25 mouse cellular contexts compared by ENCODE assay signal in genomic region chrX:7968226-7968625, GRCm38 (mm10). TPM values are rescaled to one million over a fixed set of nuclear protein-coding genes. Genes with fewer than 3 reads are reported as not detected.
DNase-seq lines count a peak whose midpoint lies in the region; ATAC-seq and TF ChIP-seq lines count a peak whose summit lies in the region.
"Had no signal": no experiment of that assay in that cellular context is flagged by ENCODE, and none has a peak within 500 bp of the region (broad histone marks: within the 10 kb centered on the region; RNA-seq: fewer than 3 reads in every experiment).

No protein-coding gene starts in this region.

- WGBS in embryonic facial prominence, embryonic 10.5 days: 85% methylated on average over 8 of the region's 8 CpGs

- TF ChIP-seq CTCF in G1E (IDR thresholded peaks at IDR 0.05; ENCODE audit: low read depth, low read length): no peak

- H3K36me3 ChIP-seq in G1E (replicated peaks): peaks cover 5% of the 10 kb centered on the region
- H3K36me3 ChIP-seq in megakaryocyte, embryonic 14.5 days (replicated peaks; ENCODE audit: low read length): peaks cover 25% of the 10 kb centered on the region
- H3K36me3 ChIP-seq in embryonic facial prominence, embryonic 10.5 days (replicated peaks): no peaks in the 10 kb centered on the region
- H3K36me3 ChIP-seq: embryonic facial prominence, embryonic 13.5 days; forebrain, embryonic 12.5 days; heart, embryonic 15.5 days; hindbrain, embryonic 15.5 days had no signal

- H3K4me3 ChIP-seq in G1E (ENCODE audit: low read depth, low read length): peak overlapping the region; percentile 73
- peak overlapping the region; percentile 95 for H3K4me3 ChIP-seq in megakaryocyte, embryonic 14.5 days (replicated peaks)
- no peak overlapping the region for H3K4me3 ChIP-seq in embryonic facial prominence, embryonic 10.5 days
- H3K4me3 ChIP-seq: embryonic facial prominence, embryonic 13.5 days; forebrain, embryonic 12.5 days; heart, embryonic 15.5 days; hindbrain, embryonic 15.5 days had no signal

- no peaks in the 10 kb centered on the region for H3K27me3 ChIP-seq in G1E (ENCODE audit: insufficient read depth, low read length)
- H3K27me3 ChIP-seq in megakaryocyte, embryonic 14.5 days (replicated peaks): no peaks in the 10 kb centered on the region
- H3K27me3 ChIP-seq in embryonic facial prominence, embryonic 10.5 days (replicated peaks; ENCODE audit: low read depth, poor library complexity, severe bottlenecking): no peaks in the 10 kb centered on the region
- H3K27me3 ChIP-seq: CH12.LX; embryonic facial prominence, embryonic 13.5 days; forebrain, embryonic 12.5 days; heart, embryonic 15.5 days; hindbrain, embryonic 15.5 days; Patski had no signal

- peaks cover 35% of the 10 kb centered on the region for H3K4me1 ChIP-seq in G1E (ENCODE audit: insufficient read depth, low read depth, low read length)
- peaks cover 54% of the 10 kb centered on the region for H3K4me1 ChIP-seq in megakaryocyte, embryonic 14.5 days
- no peaks in the 10 kb centered on the region for H3K4me1 ChIP-seq in embryonic facial prominence, embryonic 10.5 days
- H3K4me1 ChIP-seq: embryonic facial prominence, embryonic 13.5 days; forebrain, embryonic 12.5 days; heart, embryonic 15.5 days; hindbrain, embryonic 15.5 days had no signal

- peak; percentile 50 for ATAC-seq in G1E (ENCODE audit: extremely low read depth, insufficient number of reproducible peaks, low FRiP score, poor library complexity, severe bottlenecking)
- ATAC-seq: Patski had no signal

- peak; percentile 19 for DNase-seq in 416B (ENCODE audit: low read depth)
- DNase-seq in G1E (ENCODE audit: low spot score): peak; percentile 39
- peak; percentile 82 for DNase-seq in liver
- DNase-seq in left cerebral cortex, adult 11 months (ENCODE audit: low spot score): no peak
- DNase-seq in ovary, postnatal 36 days (ENCODE audit: low spot score): no peak
- no peak for DNase-seq in embryonic facial prominence, embryonic 10.5 days (ENCODE audit: low spot score)
- DNase-seq: cerebellum, adult 11 months; gastrocnemius, postnatal 36 days; kidney, adult 18-20 months; kidney, postnatal 36 days; lung, adult 2 months; retina, postnatal 1 day had no signal

- H3K9me3 ChIP-seq in G1E (replicated peaks): no peaks in the 10 kb centered on the region
- H3K9me3 ChIP-seq in megakaryocyte, embryonic 14.5 days: no peaks in the 10 kb centered on the region
- H3K9me3 ChIP-seq in embryonic facial prominence, embryonic 10.5 days: 0 out of 2 replicates have a peak, but pooled peaks cover 5% of the 10 kb centered on the region
- H3K9me3 ChIP-seq: embryonic facial prominence, embryonic 13.5 days; heart, embryonic 15.5 days; hindbrain, embryonic 15.5 days had no signal

- no peak overlapping the region for H3K27ac ChIP-seq in embryonic facial prominence, embryonic 10.5 days (replicated peaks)
- H3K27ac ChIP-seq: embryonic facial prominence, embryonic 13.5 days; forebrain, embryonic 12.5 days; heart, embryonic 15.5 days; hindbrain, embryonic 15.5 days; macrophage had no signal

RNA-seq across cellular contexts. Expression of gene Gata1, which starts 9.6 kb away (rescaled TPM):
- 93.3 and 105 TPM in 2 replicates for total RNA-seq in G1E (2014; fragmentation: Nextera tagmentation)
- total RNA-seq in G1E (2017): 38.1 and 41.0 TPM in 2 replicates
- 46.2 and 48.8 TPM in 2 replicates for polyA plus RNA-seq in G1E (2012)
- 227 and 1,046 TPM in 2 replicates for polyA plus RNA-seq in megakaryocyte, embryonic 14.5 days (2012; ENCODE audit: insufficient read depth, low replicate concordance)
- polyA plus RNA-seq in embryonic facial prominence, embryonic 10.5 days (2016; fragmentation: Nextera tagmentation; extraction: Ambion mirVana): 5.2 and 5.6 TPM in 2 replicates
- total RNA-seq: gastrocnemius, postnatal 36 days; layer of hippocampus, postnatal 14 days; left cerebral cortex, postnatal 36 days had no signal
- polyA plus RNA-seq: neural tube, embryonic 14.5 days; Patski had no signal

RNA-seq across cellular contexts. Expression of gene Hdac6, which starts 20.5 kb away (rescaled TPM):
- total RNA-seq in G1E (2014; fragmentation: Nextera tagmentation) (14.5 and 17.2 TPM in 2 replicates), G1E (2017) (5.5 and 8.9 TPM in 2 replicates)
- polyA plus RNA-seq in G1E (2012): 6.0 and 6.5 TPM in 2 replicates
- polyA plus RNA-seq in megakaryocyte, embryonic 14.5 days (2012; ENCODE audit: insufficient read depth, low replicate concordance): 0.96 and 16.9 TPM in 2 replicates
- polyA plus RNA-seq in embryonic facial prominence, embryonic 10.5 days (2016; fragmentation: Nextera tagmentation; extraction: Ambion mirVana): 55.7 and 58.4 TPM in 2 replicates

RNA-seq across cellular contexts. Expression of gene Eras, which starts 39.8 kb away (rescaled TPM):
- total RNA-seq in G1E (2014; fragmentation: Nextera tagmentation) (not detected in 2 replicates), G1E (2017) (not detected in 2 replicates)
- not detected in 2 replicates for polyA plus RNA-seq in G1E (2012)
- polyA plus RNA-seq in megakaryocyte, embryonic 14.5 days (2012; ENCODE audit: insufficient read depth, low replicate concordance): not detected in 2 replicates
- polyA plus RNA-seq in embryonic facial prominence, embryonic 10.5 days (2016; fragmentation: Nextera tagmentation; extraction: Ambion mirVana): 0.28 TPM in 1 of 2 replicates, not detected in the other
- total RNA-seq: adrenal gland, postnatal 4 days; CH12.LX; gastrocnemius, postnatal 36 days; layer of hippocampus, postnatal 14 days; left cerebral cortex, postnatal 36 days had no signal
- polyA plus RNA-seq: embryonic facial prominence, embryonic 13.5 days; forebrain, embryonic 12.5 days; heart, embryonic 15.5 days; lung, adult 2 months; macrophage; neural tube, embryonic 14.5 days; Patski; small intestine, adult 2 months had no signal

RNA-seq across cellular contexts. Expression of gene Pcsk1n, which starts 48.6 kb away (rescaled TPM):
- total RNA-seq in G1E (2014; fragmentation: Nextera tagmentation) (not detected in 2 replicates), G1E (2017) (not detected in 2 replicates)
- polyA plus RNA-seq in G1E (2012): not detected in 2 replicates
- 1.4 and 3.8 TPM in 2 replicates for polyA plus RNA-seq in megakaryocyte, embryonic 14.5 days (2012; ENCODE audit: insufficient read depth, low replicate concordance)
- polyA plus RNA-seq in embryonic facial prominence, embryonic 10.5 days (2016; fragmentation: Nextera tagmentation; extraction: Ambion mirVana): 3.0 and 4.5 TPM in 2 replicates
- total RNA-seq: CH12.LX; gastrocnemius, postnatal 36 days had no signal
- polyA plus RNA-seq: macrophage, Patski had no signal

RNA-seq across cellular contexts. Expression of gene Glod5, which starts 50.1 kb away (rescaled TPM):
- total RNA-seq in G1E (2014; fragmentation: Nextera tagmentation) (not detected in 2 replicates), G1E (2017) (not detected in 2 replicates)
- not detected in 2 replicates for polyA plus RNA-seq in G1E (2012)
- 0.94 TPM in 1 of 2 replicates, not detected in the other for polyA plus RNA-seq in megakaryocyte, embryonic 14.5 days (2012; ENCODE audit: insufficient read depth, low replicate concordance)
- not detected in 2 replicates for polyA plus RNA-seq in embryonic facial prominence, embryonic 10.5 days (2016; fragmentation: Nextera tagmentation; extraction: Ambion mirVana)
- total RNA-seq: CH12.LX; gastrocnemius, postnatal 36 days; layer of hippocampus, postnatal 14 days had no signal
- polyA plus RNA-seq: embryonic facial prominence, embryonic 13.5 days; lung, adult 2 months; macrophage had no signal

Comparison
In these comparisons a context has a peak if more than half of its experiments do, and no peak if none do; other contexts are left out.
1. DNase-seq: peak in 416B (single experiment), G1E (single experiment) and liver (single experiment); none in left cerebral cortex, adult 11 months (single experiment), ovary, postnatal 36 days (single experiment) and embryonic facial prominence, embryonic 10.5 days (single experiment).